Mouse (Mus musculus) cerebellum, adult 2 months (tissue): Measurements from ENCODE around the gene Spn.

ENCODE experiments used
- CTCF ChIP-seq: fragments of 200-500 bp; IDR thresholded peaks from 2 replicates; pipeline ENCODE4 v1.5.1; 2011; ENCODE audit warnings: low read depth, mild to moderate bottlenecking, control low read depth, low read length, moderate library complexity, borderline replicate concordance; ENCODE audit not compliant: insufficient read depth
- POLR2A ChIP-seq: fragments of 200-500 bp; IDR thresholded peaks from 2 replicates; pipeline ENCODE4 v1.6.1; 2011; ENCODE audit warnings: low read length, control low read depth, borderline replicate concordance; ENCODE audit not compliant: insufficient read depth

GRCm38 (mm10) chr7:127090154-127091113, 47.2 kb downstream of the Spn start:
- TF ChIP-seq CTCF (no peak), POLR2A (no peak)
